Mouse (Mus musculus): ENCODE measurements around the gene Smarcal1. TPM values are rescaled to one million over a fixed set of nuclear protein-coding genes. Genes with fewer than 3 reads are reported as not detected.

Gene Smarcal1
- total RNA-seq (2017) = 31.7 and 35.7 TPM in 2 replicates

- peak; percentile 98 to 100 for ATAC-seq (replicated peaks in 1 of 2; ENCODE audit: insufficient read depth in 1 of 2, low FRiP score in 2 of 2, low TSS enrichment in 1 of 2, low read depth in 1 of 2, poor library complexity in 2 of 2, severe bottlenecking in 2 of 2)
Observed at GRCm38 (mm10) chr1:72582947-72583731, at the start of gene Smarcal1. Smarcal1 (plus strand) TSS chr1:72583251.

DNA sequence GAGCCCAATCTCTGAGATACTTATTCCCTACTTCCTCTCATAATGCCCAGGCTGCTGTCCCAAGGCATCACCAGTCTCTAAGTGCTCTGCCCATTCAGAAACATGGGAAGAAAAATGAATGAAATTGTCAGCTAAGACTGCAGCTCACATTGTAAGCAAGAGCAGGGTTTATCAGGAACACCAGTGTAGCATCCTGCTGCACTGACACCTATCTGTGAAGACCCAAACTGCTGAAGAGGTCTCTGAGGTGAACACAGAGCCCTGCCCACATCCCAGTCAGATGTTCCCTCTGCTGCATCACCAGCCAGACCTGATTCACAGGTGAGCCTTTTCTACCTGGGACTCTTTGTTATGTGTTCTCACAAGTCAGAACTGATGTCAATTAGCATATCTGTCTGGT lies 49.6 kb upstream of the Smarcal1 start:
- ATAC-seq (replicated peaks in 1 of 2; ENCODE audit: insufficient read depth in 1 of 2, low FRiP score in 2 of 2, low TSS enrichment in 1 of 2, low read depth in 1 of 2, poor library complexity in 2 of 2, severe bottlenecking in 2 of 2) = no peak

DNA sequence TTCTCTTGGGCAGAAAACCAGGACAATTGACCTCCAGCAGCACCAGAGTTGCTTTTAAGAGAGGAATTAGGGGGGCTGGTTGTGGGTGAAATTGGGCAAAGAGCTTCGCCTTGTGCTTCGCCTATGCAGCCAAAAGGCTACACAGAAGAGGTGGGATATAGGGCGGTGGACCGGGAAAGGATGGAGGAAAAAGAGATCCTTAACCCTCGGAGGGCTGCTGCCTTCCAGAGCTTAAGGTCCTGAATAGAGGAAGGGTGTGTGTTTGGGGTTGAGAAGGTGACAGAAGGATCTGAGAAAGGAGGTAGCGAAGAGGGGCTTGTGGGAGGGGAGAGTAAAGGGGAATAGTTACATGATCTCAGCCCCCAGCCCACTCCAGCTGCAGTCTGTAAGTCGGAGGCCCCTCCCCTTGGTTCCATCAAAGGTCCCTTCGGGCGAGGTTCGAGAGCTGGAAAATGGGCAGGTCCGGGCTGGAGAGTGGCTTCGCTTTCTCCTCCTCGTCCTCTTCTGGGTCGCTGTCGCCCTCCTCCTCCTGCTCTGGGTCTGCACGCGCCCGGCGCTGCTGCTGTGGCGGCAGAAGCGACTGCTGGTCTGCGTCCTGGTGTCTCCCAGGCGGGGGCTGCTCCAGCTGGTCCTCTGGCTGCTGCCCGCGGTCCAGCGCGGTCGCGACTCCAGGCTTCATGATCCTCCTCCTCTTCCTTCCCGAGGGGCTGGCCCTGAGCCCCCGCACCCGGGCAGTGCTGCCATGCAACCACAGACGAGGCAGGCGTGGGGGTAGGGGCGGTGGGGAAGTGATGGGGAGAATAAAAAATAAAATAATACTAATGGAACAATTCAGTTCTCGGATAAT lies 47.1 kb upstream of the Smarcal1 start:
- no peak; a peak in 1 of 4 replicates for ATAC-seq (replicated peaks in 1 of 2; ENCODE audit: insufficient read depth in 1 of 2, low FRiP score in 2 of 2, low TSS enrichment in 1 of 2, low read depth in 1 of 2, poor library complexity in 2 of 2, severe bottlenecking in 2 of 2)

DNA sequence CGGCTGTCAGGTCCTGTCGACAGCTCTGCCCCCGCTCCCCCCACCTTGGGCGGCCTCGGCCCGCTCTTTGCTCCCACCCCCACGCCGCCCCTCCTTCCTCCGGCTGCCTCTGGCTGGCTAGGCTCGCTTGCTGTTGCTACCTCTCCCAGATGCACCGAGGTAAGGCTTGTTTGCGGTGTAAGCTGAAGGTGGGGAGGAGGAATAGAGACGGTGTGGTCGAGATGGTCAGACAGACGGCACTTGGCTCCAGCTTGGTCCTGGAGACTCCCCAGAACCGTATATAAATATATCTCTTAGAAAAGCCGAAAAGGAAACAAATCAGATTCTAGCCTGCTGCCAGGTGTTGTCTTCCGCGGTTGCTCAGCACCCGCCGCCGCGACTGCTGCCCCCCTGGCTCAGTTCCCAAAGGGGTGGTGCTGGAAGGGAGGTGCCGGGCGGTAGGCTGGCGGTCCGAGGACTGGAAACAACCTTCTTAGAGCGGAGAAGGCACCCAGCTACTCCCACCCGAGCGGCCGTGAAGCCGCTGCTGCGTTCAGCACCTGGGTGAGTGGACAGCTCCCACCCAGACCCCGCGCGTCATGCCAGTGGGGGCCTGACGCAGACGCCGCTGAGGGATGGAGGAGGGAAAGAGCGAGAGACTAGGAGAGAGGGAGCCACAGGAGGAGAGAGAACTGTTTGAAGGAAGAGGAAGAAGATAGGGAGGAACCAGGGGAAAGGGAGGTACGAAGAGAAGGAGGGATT lies 46.3 kb upstream of the Smarcal1 start, which contains the start of gene March4:
Gene March4 (minus strand): TSS at position 320 of the 741 bp plus-strand sequence.
- ATAC-seq (replicated peaks in 1 of 2; ENCODE audit: insufficient read depth in 1 of 2, low FRiP score in 2 of 2, low TSS enrichment in 1 of 2, low read depth in 1 of 2, poor library complexity in 2 of 2, severe bottlenecking in 2 of 2) = peak; percentile 77 to 87

GRCm38 (mm10) chr1:72538266-72538665 lies 44.8 kb upstream of the Smarcal1 start:
- no peak for ATAC-seq (replicated peaks in 1 of 2; ENCODE audit: insufficient read depth in 1 of 2, low FRiP score in 2 of 2, low TSS enrichment in 1 of 2, low read depth in 1 of 2, poor library complexity in 2 of 2, severe bottlenecking in 2 of 2)

GRCm38 (mm10) chr1:72550317-72550716 lies 32.7 kb upstream of the Smarcal1 start:
- no peak for ATAC-seq (replicated peaks in 1 of 2; ENCODE audit: insufficient read depth in 1 of 2, low FRiP score in 2 of 2, low TSS enrichment in 1 of 2, low read depth in 1 of 2, poor library complexity in 2 of 2, severe bottlenecking in 2 of 2)

DNA sequence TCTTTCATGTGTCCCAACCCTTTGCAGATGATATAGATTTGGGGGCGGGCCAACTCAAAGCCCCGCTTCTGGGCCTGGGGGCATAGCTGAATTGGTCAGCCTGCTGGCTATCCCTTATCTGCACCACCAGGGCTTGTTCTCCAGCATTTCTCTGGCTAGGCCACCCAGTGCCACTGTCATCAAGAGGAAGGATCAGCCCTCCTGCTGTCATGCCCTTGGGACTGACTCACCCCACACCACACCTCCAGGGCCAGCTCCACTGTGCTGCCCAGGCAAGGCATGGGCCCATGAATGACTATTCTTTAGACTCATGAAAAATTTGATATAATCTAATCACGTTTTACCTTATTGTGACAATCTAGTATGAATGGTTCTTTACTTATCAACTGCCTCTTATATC lies 26.6 kb upstream of the Smarcal1 start:
- no peak for ATAC-seq (replicated peaks in 1 of 2; ENCODE audit: insufficient read depth in 1 of 2, low FRiP score in 2 of 2, low TSS enrichment in 1 of 2, low read depth in 1 of 2, poor library complexity in 2 of 2, severe bottlenecking in 2 of 2)

DNA sequence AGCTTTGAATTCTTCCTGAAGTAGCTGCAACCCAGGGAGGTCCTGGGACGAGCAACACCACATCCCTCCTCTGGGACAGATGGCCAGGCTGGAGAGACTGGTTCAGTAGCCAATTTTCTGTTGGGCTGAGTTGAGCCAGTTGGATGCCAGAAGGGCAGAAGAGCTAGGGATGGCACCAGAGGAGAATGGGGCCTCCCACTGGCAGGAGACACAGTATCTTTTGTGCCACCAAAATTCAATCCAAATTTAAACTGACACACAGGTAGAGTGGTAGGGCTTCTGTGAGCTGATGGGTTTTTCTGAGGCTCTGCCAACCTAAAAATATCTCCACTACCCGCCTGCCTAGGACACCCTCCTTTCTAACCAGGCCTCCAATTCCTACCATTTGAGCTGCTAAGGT lies 24.4 kb upstream of the Smarcal1 start:
- no peak for ATAC-seq (replicated peaks in 1 of 2; ENCODE audit: insufficient read depth in 1 of 2, low FRiP score in 2 of 2, low TSS enrichment in 1 of 2, low read depth in 1 of 2, poor library complexity in 2 of 2, severe bottlenecking in 2 of 2)

GRCm38 (mm10) chr1:72564334-72564962 lies 18.6 kb upstream of the Smarcal1 start:
- ATAC-seq (replicated peaks in 1 of 2; ENCODE audit: insufficient read depth in 1 of 2, low FRiP score in 2 of 2, low TSS enrichment in 1 of 2, low read depth in 1 of 2, poor library complexity in 2 of 2, severe bottlenecking in 2 of 2) = no peak

DNA sequence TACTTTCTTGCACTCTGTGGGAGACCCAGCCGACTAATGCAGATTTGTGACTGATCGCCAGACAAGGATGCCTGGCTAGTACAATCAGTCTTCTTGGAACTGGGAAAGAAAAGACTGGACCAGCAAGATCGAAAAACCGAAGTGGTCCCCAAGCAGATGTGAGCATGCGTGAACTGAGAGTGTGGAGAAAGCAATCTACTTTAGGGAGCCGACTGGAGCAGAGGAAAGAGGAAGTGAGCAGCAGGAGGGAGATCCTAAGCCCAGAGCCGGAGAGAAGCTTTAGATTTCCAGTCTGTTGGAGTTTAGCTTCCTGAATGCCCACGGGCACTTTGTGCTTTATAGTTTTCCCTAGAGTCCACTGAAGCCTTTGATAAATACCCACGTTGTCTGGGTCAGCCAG lies 16.0 kb upstream of the Smarcal1 start:
- ATAC-seq (replicated peaks in 1 of 2; ENCODE audit: insufficient read depth in 1 of 2, low FRiP score in 2 of 2, low TSS enrichment in 1 of 2, low read depth in 1 of 2, poor library complexity in 2 of 2, severe bottlenecking in 2 of 2) = no peak

- ATAC-seq (replicated peaks in 1 of 2; ENCODE audit: insufficient read depth in 1 of 2, low FRiP score in 2 of 2, low TSS enrichment in 1 of 2, low read depth in 1 of 2, poor library complexity in 2 of 2, severe bottlenecking in 2 of 2) = no peak
Observed at GRCm38 (mm10) chr1:72568725-72569124, 14.3 kb upstream of the Smarcal1 start.

- no peak for ATAC-seq (replicated peaks in 1 of 2; ENCODE audit: insufficient read depth in 1 of 2, low FRiP score in 2 of 2, low TSS enrichment in 1 of 2, low read depth in 1 of 2, poor library complexity in 2 of 2, severe bottlenecking in 2 of 2)
Observed at GRCm38 (mm10) chr1:72574047-72574446, 9.0 kb upstream of the Smarcal1 start.

DNA sequence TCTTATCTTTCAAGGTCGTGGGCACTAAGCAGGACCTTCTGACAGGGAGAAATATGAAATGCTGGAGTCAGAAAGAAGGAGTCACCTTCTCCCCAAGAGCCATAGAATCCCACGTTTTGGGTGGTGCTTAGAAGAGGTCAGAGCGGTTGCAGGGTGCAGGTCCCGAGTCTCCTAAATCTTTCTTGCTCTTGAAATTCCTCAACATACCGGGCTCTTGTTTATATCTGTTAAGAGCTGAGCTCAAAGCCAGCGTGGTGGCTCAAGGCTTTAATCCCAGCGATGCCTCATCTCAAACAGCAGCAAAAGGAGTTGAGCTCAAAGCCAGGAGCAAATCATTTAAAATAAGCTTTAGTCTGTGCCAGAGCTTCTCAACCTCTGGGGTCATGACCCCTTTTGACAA lies 8.4 kb upstream of the Smarcal1 start:
- ATAC-seq (replicated peaks in 1 of 2; ENCODE audit: insufficient read depth in 1 of 2, low FRiP score in 2 of 2, low TSS enrichment in 1 of 2, low read depth in 1 of 2, poor library complexity in 2 of 2, severe bottlenecking in 2 of 2) = no peak

DNA sequence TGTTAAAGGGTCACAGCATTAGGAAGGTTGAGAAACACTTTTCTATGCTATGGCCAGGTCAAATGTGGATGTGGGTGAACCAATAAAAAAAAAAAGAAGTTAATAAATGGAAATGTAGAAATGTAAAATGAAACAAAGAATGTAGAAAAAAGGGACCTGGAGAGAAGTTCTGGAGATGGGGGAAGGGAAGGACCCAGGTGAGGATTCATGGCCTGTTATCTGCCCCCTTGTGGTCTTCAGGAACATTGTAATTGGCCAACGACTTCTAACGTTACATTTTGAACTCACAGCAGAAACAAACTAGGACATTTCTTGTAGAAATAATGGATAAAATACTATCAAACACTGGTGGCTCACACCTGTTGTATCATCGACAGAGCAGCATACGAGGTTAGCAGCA lies 7.9 kb upstream of the Smarcal1 start:
- ATAC-seq (replicated peaks in 1 of 2; ENCODE audit: insufficient read depth in 1 of 2, low FRiP score in 2 of 2, low TSS enrichment in 1 of 2, low read depth in 1 of 2, poor library complexity in 2 of 2, severe bottlenecking in 2 of 2) = 0 out of 4 replicates have a peak, but pooled peaks of 1 of the 2 experiments have one; percentile 28

- ATAC-seq (replicated peaks in 1 of 2; ENCODE audit: insufficient read depth in 1 of 2, low FRiP score in 2 of 2, low TSS enrichment in 1 of 2, low read depth in 1 of 2, poor library complexity in 2 of 2, severe bottlenecking in 2 of 2) = no peak
Observed at GRCm38 (mm10) chr1:72577481-72577922, 5.5 kb upstream of the Smarcal1 start.

DNA sequence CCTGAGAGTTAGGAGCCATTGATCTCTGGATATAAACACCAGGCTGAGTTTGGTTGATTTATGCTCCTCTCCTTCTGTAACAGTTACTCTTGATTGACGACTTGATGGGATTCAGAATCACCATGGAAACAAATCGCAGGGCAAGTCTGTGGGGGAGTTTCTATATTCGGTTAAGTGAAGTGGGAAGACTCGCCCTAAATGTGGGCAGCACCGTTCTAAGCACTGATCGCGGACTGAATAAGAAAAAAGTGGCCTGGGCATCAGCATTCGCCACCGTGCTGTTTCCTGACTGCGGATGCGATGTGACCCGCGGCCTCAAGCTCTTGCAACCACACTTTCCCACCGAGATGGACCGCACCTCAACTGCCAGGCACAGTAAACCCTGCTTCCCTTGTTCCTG lies 4.7 kb upstream of the Smarcal1 start:
- ATAC-seq (replicated peaks in 1 of 2; ENCODE audit: insufficient read depth in 1 of 2, low FRiP score in 2 of 2, low TSS enrichment in 1 of 2, low read depth in 1 of 2, poor library complexity in 2 of 2, severe bottlenecking in 2 of 2) = no peak

GRCm38 (mm10) chr1:72578806-72579205 lies 4.2 kb upstream of the Smarcal1 start:
- ATAC-seq (replicated peaks in 1 of 2; ENCODE audit: insufficient read depth in 1 of 2, low FRiP score in 2 of 2, low TSS enrichment in 1 of 2, low read depth in 1 of 2, poor library complexity in 2 of 2, severe bottlenecking in 2 of 2) = no peak

Data from hematopoietic stem cell, adult 5-6 weeks (primary cell).